Mouse (Mus musculus) natural killer cell, adult 2 months (primary cell): ENCODE results near the gene Lrrc2.

Experiments
- DNase-seq, 2 experiments: peaks; one replicate each; pipeline ENCODE4 v3.0.0; 2022; ENCODE audit warnings: low spot score in 2 of 2

The Lrrc2 gene

GRCm38 (mm10) chr9:110987331-110987730 lies 36.0 kb downstream of the Lrrc2 start:
- no peak for DNase-seq

- no peak for DNase-seq
These were observed 36.7 kb downstream of the Lrrc2 start for GRCm38 (mm10) chr9:110988078-110988477.

GRCm38 (mm10) chr9:110989141-110989540 lies 37.8 kb downstream of the Lrrc2 start:
- no peak for DNase-seq

GRCm38 (mm10) chr9:110989543-110989942 lies 38.2 kb downstream of the Lrrc2 start:
- no peak for DNase-seq

- DNase-seq = no peak
These were observed 38.9 kb downstream of the Lrrc2 start, which contains the start of gene Rtp3 for GRCm38 (mm10) chr9:110990204-110990603. TSS of gene Rtp3 (minus strand) at chr9:110990583.

- DNase-seq = no peak
These were observed 42.0 kb downstream of the Lrrc2 start for GRCm38 (mm10) chr9:110993281-110993709.

GRCm38 (mm10) chr9:110994716-110995172 lies 43.4 kb downstream of the Lrrc2 start:
- DNase-seq = peak; percentile 67 to 78

GRCm38 (mm10) chr9:110997245-110997644 lies 45.9 kb downstream of the Lrrc2 start:
- peak; percentile 81 to 85 for DNase-seq

GRCm38 (mm10) chr9:110999056-110999455 lies 47.7 kb downstream of the Lrrc2 start:
- DNase-seq = no peak

- DNase-seq = no peak
These were observed 48.5 kb downstream of the Lrrc2 start for GRCm38 (mm10) chr9:110999856-111000255.

- DNase-seq = no peak
These were observed 50.3 kb downstream of the Lrrc2 start for GRCm38 (mm10) chr9:111001621-111002020.

- DNase-seq = no peak
These were observed 51.9 kb downstream of the Lrrc2 start for GRCm38 (mm10) chr9:111003279-111003678.

GRCm38 (mm10) chr9:111006544-111006943 lies 55.2 kb downstream of the Lrrc2 start:
- DNase-seq = no peak

- no peak for DNase-seq
These were observed 58.4 kb downstream of the Lrrc2 start for GRCm38 (mm10) chr9:111009763-111010162.

GRCm38 (mm10) chr9:111011550-111011949 lies 60.2 kb downstream of the Lrrc2 start:
- no peak for DNase-seq

GRCm38 (mm10) chr9:111012041-111012440 lies 60.7 kb downstream of the Lrrc2 start:
- DNase-seq = no peak

- no peak for DNase-seq
These were observed 64.3 kb downstream of the Lrrc2 start for GRCm38 (mm10) chr9:111015658-111016057.

GRCm38 (mm10) chr9:111019022-111019421 lies 67.7 kb downstream of the Lrrc2 start, which contains the start of gene Ltf:
TSS of gene Ltf (plus strand) at chr9:111019271.
- DNase-seq = no peak

GRCm38 (mm10) chr9:111026791-111027190 lies 75.4 kb downstream of the Lrrc2 start:
- no peak for DNase-seq
